Mouse (Mus musculus) C2C12 (cell line): ENCODE results near the gene Ctnnbl1.

Source experiments
- CEBPB ChIP-seq: IDR thresholded peaks from one replicate; pipeline ENCODE4 v1.6.1; 2011; ENCODE audit warnings: low read depth, mild to moderate bottlenecking, control low read depth, moderate library complexity
- CTCF ChIP-seq: IDR thresholded peaks from one replicate; pipeline ENCODE4 v1.5.1; 2011; ENCODE audit not compliant: control insufficient read depth, insufficient read depth, insufficient read length
- MYOD1 ChIP-seq: IDR thresholded peaks from one replicate; pipeline ENCODE4 v1.6.1; 2011; ENCODE audit warnings: low read depth; ENCODE audit not compliant: control insufficient read depth, insufficient read length
- USF1 ChIP-seq: IDR thresholded peaks from one replicate; pipeline ENCODE4 v1.6.1; 2011; ENCODE audit warnings: low read depth, mild to moderate bottlenecking, control low read depth, moderate library complexity

DNA sequence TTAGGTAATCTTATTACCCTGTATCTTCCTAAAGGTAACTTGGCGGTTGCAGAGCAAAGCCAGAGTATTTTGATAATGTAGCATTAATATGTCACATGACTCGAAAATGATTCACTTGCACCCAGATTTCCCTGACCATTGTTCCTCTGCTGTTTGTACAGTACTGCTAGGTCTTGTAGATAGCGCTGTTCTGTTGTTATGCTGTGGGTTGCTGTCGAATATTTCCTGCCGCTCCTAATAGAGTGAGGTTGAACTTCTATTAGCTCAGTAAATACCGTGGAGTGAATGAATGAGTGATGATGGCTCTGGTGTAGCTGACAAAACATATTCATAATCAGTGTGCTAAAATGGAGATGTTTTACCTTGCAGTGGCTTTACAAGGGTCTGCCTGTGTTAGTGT, 22.5 kb downstream of the Ctnnbl1 start:
- TF ChIP-seq CTCF (no peak), USF1 (no peak), CEBPB (no peak), MYOD1 (no peak)
